In genomic region chr1:54121071-54121730, GRCm38 (mm10) we compare ENCODE assay signal across 27 mouse cellular contexts.
DNase-seq lines count a peak whose midpoint lies in the region; ATAC-seq and TF ChIP-seq lines count a peak whose summit lies in the region.
"Had no signal": no experiment of that assay in that cellular context is flagged by ENCODE, and none has a peak within 500 bp of the region (broad histone marks: within the 10 kb centered on the region; RNA-seq: fewer than 3 reads in every experiment).

No protein-coding gene starts in this region.

- H3K4me1 ChIP-seq in CH12.LX (ENCODE audit: control insufficient read depth in 1 of 2, insufficient read depth in 2 of 2), result peaks cover 2 to 30% of the 10 kb centered on the region in 2 experiments; a peak in 3 of 4 replicates
- no peaks in the 10 kb centered on the region for H3K4me1 ChIP-seq in kidney, embryonic 14.5 days (ENCODE audit: control insufficient read depth, insufficient read depth, low read length)

- no peak for TF ChIP-seq CTCF in gastrocnemius, adult 2 months (IDR thresholded peaks at IDR 0.05)
- no peak for TF ChIP-seq CTCF in CH12.LX (conservative IDR thresholded peaks at IDR 0.05 in 1 of 2, IDR thresholded peaks at IDR 0.05 in 1 of 2; ENCODE audit: low read depth in 2 of 2, low read length in 2 of 2)

- ATAC-seq in kidney, embryonic 14.5 days (ENCODE audit: low FRiP score, low TSS enrichment), result no peak
- ATAC-seq: activated CD4-positive, CD25-positive, alpha-beta regulatory T cell, adult 4 months; CD4-positive, CD25-positive, alpha-beta regulatory T cell, adult 4 months; forebrain, embryonic 16.5 days; Patski had no signal

- no peaks in the 10 kb centered on the region for H3K36me3 ChIP-seq in CH12.LX (replicated peaks in 1 of 2; ENCODE audit: control insufficient read depth in 1 of 2, insufficient read depth in 1 of 2, low read length in 1 of 2)
- H3K36me3 ChIP-seq in kidney, embryonic 14.5 days (ENCODE audit: control insufficient read depth, insufficient read depth, low read length), result no peaks in the 10 kb centered on the region
- H3K36me3 ChIP-seq: embryonic facial prominence, embryonic 13.5 days; embryonic facial prominence, embryonic 15.5 days; forebrain, embryonic 10.5 days; forebrain, embryonic 12.5 days; G1E had no signal

- H3K4me2 ChIP-seq in CH12.LX (ENCODE audit: insufficient read depth, low read depth, poor library complexity, severe bottlenecking), result no peak overlapping the region
- no peak overlapping the region for H3K4me2 ChIP-seq in kidney, embryonic 14.5 days (replicated peaks; ENCODE audit: low read depth, low read length)
- H3K4me2 ChIP-seq: embryonic facial prominence, embryonic 13.5 days; embryonic facial prominence, embryonic 15.5 days; forebrain, embryonic 12.5 days had no signal

- TF ChIP-seq RAD21 in CH12.LX (IDR thresholded peaks at IDR 0.05; ENCODE audit: low read depth, low read length), result no peak

- TF ChIP-seq POLR2A in CH12.LX (IDR thresholded peaks at IDR 0.05; ENCODE audit: low read depth, low read length), result no peak

- WGBS in kidney, embryonic 14.5 days, result 88% methylated on average over 5 of the region's 5 CpGs

- H3K9me3 ChIP-seq in CH12.LX (replicated peaks; ENCODE audit: low read length), result no peaks in the 10 kb centered on the region
- no peaks in the 10 kb centered on the region for H3K9me3 ChIP-seq in kidney, embryonic 14.5 days (ENCODE audit: control insufficient read depth, low read length)
- H3K9me3 ChIP-seq: embryonic facial prominence, embryonic 13.5 days; embryonic facial prominence, embryonic 15.5 days; forebrain, embryonic 10.5 days; forebrain, embryonic 12.5 days; G1E had no signal

- H3K27ac ChIP-seq in gastrocnemius, adult 2 months, result no peak overlapping the region
- H3K27ac ChIP-seq in CH12.LX (ENCODE audit: insufficient read depth, low read depth), result no peak overlapping the region
- H3K27ac ChIP-seq in kidney, embryonic 14.5 days (ENCODE audit: low read depth, low read length), result no peak overlapping the region
- H3K27ac ChIP-seq: embryonic facial prominence, embryonic 13.5 days; embryonic facial prominence, embryonic 15.5 days; forebrain, embryonic 10.5 days; forebrain, embryonic 12.5 days had no signal

- no peak overlapping the region for H3K9ac ChIP-seq in CH12.LX (ENCODE audit: insufficient read depth, low read depth)
- no peak overlapping the region for H3K9ac ChIP-seq in kidney, embryonic 14.5 days (ENCODE audit: low read depth, low read length)
- H3K9ac ChIP-seq: embryonic facial prominence, embryonic 13.5 days; embryonic facial prominence, embryonic 15.5 days; forebrain, embryonic 12.5 days had no signal

- no peaks in the 10 kb centered on the region for H3K27me3 ChIP-seq in CH12.LX (replicated peaks)
- no peaks in the 10 kb centered on the region for H3K27me3 ChIP-seq in kidney, embryonic 14.5 days (ENCODE audit: control insufficient read depth, insufficient read depth, low read length)
- H3K27me3 ChIP-seq: embryonic facial prominence, embryonic 13.5 days; embryonic facial prominence, embryonic 15.5 days; forebrain, embryonic 12.5 days; Patski had no signal

- no peaks in the 10 kb centered on the region for H3K79me2 ChIP-seq in CH12.LX (replicated peaks; ENCODE audit: control insufficient read depth, extremely low read depth, insufficient read depth, poor library complexity, severe bottlenecking)

- dilution Hi-C loops in CH12.LX (cut with MboI; ENCODE audit: extremely low pct_ligation_motif_present, extremely low pct_unique_long_range_greater_than_20kb, low sequenced_read_pairs), result no loop called here

- H3K4me3 ChIP-seq in gastrocnemius, adult 2 months, result no peak overlapping the region
- H3K4me3 ChIP-seq in CH12.LX (replicated peaks in 1 of 3; ENCODE audit: low read depth in 2 of 3, low read length in 2 of 3, poor library complexity in 1 of 3), result no peak overlapping the region
- H3K4me3 ChIP-seq in kidney, embryonic 14.5 days (ENCODE audit: low read length), result no peak overlapping the region
- H3K4me3 ChIP-seq: embryonic facial prominence, embryonic 13.5 days; embryonic facial prominence, embryonic 15.5 days; erythroblast, embryonic 14.5 days; forebrain, embryonic 10.5 days; forebrain, embryonic 12.5 days had no signal

- intact Hi-C loops in gastrocnemius, adult 2 months (cut with DNase I), result no loop called here
- intact Hi-C loops in gastrocnemius, postnatal 14 days (cut with DNase I; ENCODE audit: low total_unique reads), result no loop called here

- DNase-seq in gastrocnemius, adult 2 months, result peak; percentile 23
- DNase-seq in gastrocnemius, postnatal 14 days, result no peak
- peak; percentile 68 for DNase-seq in 3T3-L1 (ENCODE audit: low read depth, low spot score)
- DNase-seq in CH12.LX (ENCODE audit: extremely low read depth), result no peak
- DNase-seq in Muller cell, postnatal 12 days (ENCODE audit: inconsistent ontology term), result peak; percentile 45
- DNase-seq in layer of hippocampus, adult 11-12 months (ENCODE audit: low spot score), result no peak
- no peak for DNase-seq in layer of hippocampus, postnatal 36 days
- DNase-seq: adrenal gland, adult 8-10 months; adrenal gland, postnatal 14 days; adrenal gland, postnatal 36 days; B cell, adult 2 months; cerebellum, adult 11-12 months; cerebellum, adult 9-10 months; cerebellum, postnatal 14 days; cerebellum, postnatal 36 days; embryo, embryonic 11 days had no signal

- in situ Hi-C loops in CH12.LX (cut with MboI; ENCODE audit: low pct_ligation_motif_present, low pct_unique_long_range_greater_than_20kb, low sequenced_read_pairs), result no loop called here

- no peak for TF ChIP-seq EP300 in CH12.LX (IDR thresholded peaks at IDR 0.05; ENCODE audit: low read length)

TF ChIP-seq in CH12.LX, 34 proteins besides CTCF, POLR2A, EP300 and RAD21:
- TF ChIP-seq MEF2A (IDR thresholded peaks at IDR 0.05; ENCODE audit: borderline replicate concordance, low read depth, low read length) (no peak), MAFK (IDR thresholded peaks at IDR 0.05; ENCODE audit: insufficient replicate concordance, low read length) (peak; percentile 58; the same call in 1 of the 2 replicates)

Comparison
In these comparisons a context has a peak if more than half of its experiments do, and no peak if none do; other contexts are left out.
1. DNase-seq: peak in gastrocnemius, adult 2 months (single experiment), 3T3-L1 (single experiment) and Muller cell, postnatal 12 days (single experiment); none in gastrocnemius, postnatal 14 days (single experiment), CH12.LX (single experiment), layer of hippocampus, adult 11-12 months (single experiment) and layer of hippocampus, postnatal 36 days (0 of 2).